Mouse (Mus musculus) limb, embryonic 14.5 days (tissue): Measurements from ENCODE around the gene Rgs7bp. TPM values are rescaled to one million over a fixed set of nuclear protein-coding genes. Genes with fewer than 3 reads are reported as not detected.

ENCODE experiments used
- ATAC-seq: fragments of 200-750 bp; cut with Nextera tagmentation; 2 replicates; pipeline ENCODE4 v1.8.0; 2017; ENCODE audit warnings: low read depth, moderate number of reproducible peaks, moderate TSS enrichment; ENCODE audit not compliant: low FRiP score
- DNase-seq: peaks from one replicate; pipeline ENCODE4 v3.0.0-alpha.2; 2015; ENCODE audit warnings: low spot score
- H3K27ac ChIP-seq: fragments of 300-500 bp; sonication (generic); replicated peaks from 2 replicates; pipeline ENCODE4 v1.5.1; 2014; ENCODE audit warnings: low read depth, mild to moderate bottlenecking, low read length, moderate library complexity, mixed read lengths
- H3K27me3 ChIP-seq: fragments of 300-500 bp; sonication (generic); 2 replicates; pipeline ENCODE4 v1.6.1; 2014; ENCODE audit warnings: low read length, mixed read lengths; ENCODE audit not compliant: control insufficient read depth, insufficient read depth
- H3K36me3 ChIP-seq: fragments of 300-500 bp; sonication (generic); 2 replicates; pipeline ENCODE4 v1.6.1; 2014; ENCODE audit warnings: mild to moderate bottlenecking, low read length, moderate library complexity, mixed read lengths; ENCODE audit not compliant: control insufficient read depth, insufficient read depth
- H3K4me1 ChIP-seq: fragments of 300-500 bp; sonication (generic); 2 replicates; pipeline ENCODE4 v1.6.1; 2014; ENCODE audit warnings: antibody characterized with exemption, low read length, mixed read lengths; ENCODE audit not compliant: control insufficient read depth, insufficient read depth
- H3K4me2 ChIP-seq: fragments of 300-500 bp; sonication (generic); replicated peaks from 2 replicates; pipeline ENCODE4 v1.6.1; 2014; ENCODE audit warnings: low read depth, mild to moderate bottlenecking, low read length, moderate library complexity; ENCODE audit not compliant: severe bottlenecking
- H3K4me3 ChIP-seq: fragments of 300-500 bp; sonication (generic); replicated peaks from 2 replicates; pipeline ENCODE4 v1.5.1; 2014; ENCODE audit warnings: low read length
- H3K9ac ChIP-seq: fragments of 300-500 bp; sonication (generic); 2 replicates; pipeline ENCODE4 v1.6.1; 2014; ENCODE audit warnings: mild to moderate bottlenecking, low read depth, low read length, moderate library complexity; ENCODE audit not compliant: severe bottlenecking
- H3K9me3 ChIP-seq: fragments of 300-500 bp; sonication (generic); 2 replicates; pipeline ENCODE4 v1.6.1; 2016; ENCODE audit warnings: low read length; ENCODE audit not compliant: control insufficient read depth
- POLR2A ChIP-seq: fragments of 200-500 bp; IDR thresholded peaks from 2 replicates; pipeline ENCODE4 v1.8.0; 2012; ENCODE audit warnings: inconsistent platforms, mild to moderate bottlenecking, moderate library complexity, borderline replicate concordance; ENCODE audit not compliant: insufficient read depth, insufficient read length; ENCODE audit errors: extremely low read depth
- WGBS: fragments of 180-500 bp; shearing (Covaris S2); extraction: QIAGEN DNeasy Blood & Tissue Kit; methylation state at CpG from one replicate; pipeline ENCODE4 v1.1.7; 2014; 5-methylcytosine and 5-hydroxymethylcytosine counted together
- polyA plus RNA-seq, 2 experiments: library from polyadenylated mRNA; depleted of rRNA in 1 of 2; stranded (reverse) in 1 of 2; unstranded in 1 of 2; fragments of >200 nt; fragmentation: Nextera tagmentation in 1 of 2; extraction: Ambion mirVana in 1 of 2; gene quantifications; 2 replicates each; pipeline versions ENCODE4 v1.2.1 to v1.2.3; 2012 to 2014

Rgs7bp gene
- polyA plus RNA-seq, 2 experiments, result 3.1 to 4.5 TPM

DNA sequence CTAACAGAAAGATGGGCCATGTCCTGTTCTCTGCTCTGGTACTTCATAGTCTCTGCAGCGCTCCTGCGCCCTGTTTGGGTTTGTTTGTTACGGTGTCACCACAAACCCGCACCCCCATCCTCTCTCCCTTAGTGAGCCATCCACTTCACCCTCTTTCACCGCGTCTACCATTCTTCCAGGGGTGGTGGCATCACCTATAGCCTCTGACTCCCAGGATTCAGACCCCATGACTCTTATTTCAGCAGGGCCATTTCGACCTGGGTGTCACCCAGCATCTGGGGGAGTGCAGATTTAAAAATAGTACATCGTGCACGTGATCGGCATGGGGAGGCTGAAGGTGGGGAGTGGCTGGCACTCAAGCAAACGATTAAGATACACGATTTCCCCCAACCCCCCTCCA, 1.1 kb downstream of the Rgs7bp start:
- H3K27ac ChIP-seq, result no peak overlapping the region
- H3K27me3 ChIP-seq, result peaks cover 23% of the 10 kb centered on the region
- no peaks in the 10 kb centered on the region for H3K9me3 ChIP-seq
- peak overlapping the region; percentile 65 for H3K4me3 ChIP-seq
- WGBS, result under 1% methylated on average over 12 of the region's 12 CpGs
- DNase-seq (no peak), ATAC-seq (0 out of 2 replicates have a peak, but pooled peaks have one; percentile 12)
- no peaks in the 10 kb centered on the region for H3K4me1 ChIP-seq
- no peak for TF ChIP-seq POLR2A
- no peaks in the 10 kb centered on the region for H3K36me3 ChIP-seq
- peak overlapping the region; percentile 63 for H3K9ac ChIP-seq
- peak overlapping the region; percentile 80 for H3K4me2 ChIP-seq

GRCm38 (mm10) chr13:105051432-105051831, 3.3 kb downstream of the Rgs7bp start:
- Histone ChIP-seq H3K36me3 (no peaks in the 10 kb centered on the region), H3K4me3 (no peak overlapping the region), H3K4me1 (no peaks in the 10 kb centered on the region), H3K27me3 (peaks cover 23% of the 10 kb centered on the region), H3K4me2 (no peak overlapping the region), H3K27ac (no peak overlapping the region), H3K9me3 (no peaks in the 10 kb centered on the region), H3K9ac (no peak overlapping the region)
- ATAC-seq, result no peak
- WGBS, result 37% methylated on average over 6 of the region's 6 CpGs
- DNase-seq, result no peak
- no peak for TF ChIP-seq POLR2A

GRCm38 (mm10) chr13:105048662-105049061, 6.1 kb downstream of the Rgs7bp start:
- no peak for ATAC-seq
- WGBS, result 86% methylated on average over 8 of the region's 8 CpGs
- no peak overlapping the region for H3K4me3 ChIP-seq

GRCm38 (mm10) chr13:105047377-105047776, 7.4 kb downstream of the Rgs7bp start:
- Histone ChIP-seq H3K9ac (no peak overlapping the region), H3K4me1 (no peaks in the 10 kb centered on the region), H3K36me3 (no peaks in the 10 kb centered on the region), H3K9me3 (no peaks in the 10 kb centered on the region), H3K27ac (no peak overlapping the region), H3K4me3 (no peak overlapping the region), H3K27me3 (0 out of 2 replicates have a peak, but pooled peaks cover under 1% of the 10 kb centered on the region), H3K4me2 (no peak overlapping the region)
- DNase-seq (no peak), ATAC-seq (no peak)
- no peak for TF ChIP-seq POLR2A
- WGBS, result 64% methylated on average over 9 of the region's 9 CpGs

More at GRCm38 (mm10) chr13:105048662-105049061, 6.1 kb downstream of the Rgs7bp start:
- Histone ChIP-seq H3K4me1 (no peaks in the 10 kb centered on the region), H3K9me3 (no peaks in the 10 kb centered on the region), H3K36me3 (no peaks in the 10 kb centered on the region), H3K27ac (no peak overlapping the region), H3K9ac (no peak overlapping the region), H3K27me3 (peaks cover 9% of the 10 kb centered on the region), H3K4me2 (no peak overlapping the region)
- DNase-seq, result no peak
- no peak for TF ChIP-seq POLR2A

DNA sequence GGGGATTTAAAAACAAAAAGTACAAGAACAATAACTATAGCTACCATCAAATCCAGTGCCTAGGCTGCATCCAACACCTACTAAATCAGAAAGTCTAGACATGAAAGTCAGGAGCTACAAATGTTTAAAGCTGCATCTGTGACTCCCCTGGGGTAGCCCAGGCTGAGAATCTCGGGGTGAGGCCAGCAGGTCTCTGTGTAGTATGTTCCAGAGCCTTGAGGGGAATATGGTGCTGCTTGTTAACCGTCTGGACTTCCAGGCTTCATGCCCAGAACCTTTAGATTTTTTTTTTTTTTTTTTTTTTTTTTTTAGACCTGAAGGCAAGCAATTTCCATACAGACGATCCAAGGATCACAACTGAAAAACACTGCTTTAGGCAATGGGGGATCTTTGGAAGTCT, 10.8 kb downstream of the Rgs7bp start:
- Histone ChIP-seq H3K36me3 (no peaks in the 10 kb centered on the region), H3K27ac (no peak overlapping the region), H3K27me3 (no peaks in the 10 kb centered on the region), H3K4me3 (no peak overlapping the region), H3K9ac (no peak overlapping the region), H3K4me2 (no peak overlapping the region), H3K4me1 (no peaks in the 10 kb centered on the region), H3K9me3 (no peaks in the 10 kb centered on the region)
- ATAC-seq, result peak; percentile 53; the same call in 1 of the 2 replicates
- no peak for TF ChIP-seq POLR2A
- 35% methylated on average over 3 of the region's 3 CpGs for WGBS
- peak; percentile 28 for DNase-seq

DNA sequence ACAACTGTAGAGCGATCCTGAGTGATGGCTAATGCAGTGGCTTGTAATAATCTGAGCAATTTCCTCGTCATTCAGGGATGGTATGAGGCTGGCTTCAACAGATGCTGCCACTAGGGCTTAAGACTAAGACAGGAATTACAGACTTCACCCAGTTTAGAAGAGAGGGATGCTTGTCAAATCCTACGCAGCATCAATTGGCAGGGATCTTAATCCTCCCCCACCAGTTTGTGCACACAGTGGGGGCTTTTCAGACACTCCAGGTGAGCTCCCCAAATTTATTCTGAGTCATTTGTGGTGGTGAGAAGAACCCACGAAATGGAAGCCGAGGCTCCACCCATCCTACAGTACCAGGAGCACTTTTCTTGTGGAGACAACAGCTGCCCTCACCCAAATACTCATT, 16.4 kb downstream of the Rgs7bp start:
- Histone ChIP-seq H3K4me1 (no peaks in the 10 kb centered on the region), H3K36me3 (no peaks in the 10 kb centered on the region), H3K9me3 (no peaks in the 10 kb centered on the region), H3K27me3 (no peaks in the 10 kb centered on the region), H3K4me2 (no peak overlapping the region), H3K27ac (no peak overlapping the region), H3K4me3 (no peak overlapping the region), H3K9ac (no peak overlapping the region)
- DNase-seq (no peak), ATAC-seq (no peak)
- 76% methylated on average over 5 of the region's 5 CpGs for WGBS
- TF ChIP-seq POLR2A, result no peak
